Mouse (Mus musculus) adrenal gland (tissue): Measurements from ENCODE around the gene Ggps1.
"Not testable (repeated sequence)": the region's sequence is repeated elsewhere in the genome, so short reads cannot be mapped to it uniquely, and the experiment has no call there.

Experiments
- intact Hi-C: fragments of 180-260 bp; cut with DNase I; formaldehyde crosslinking; loops from one replicate; pipeline ENCODE4 v1.15.1; 2025

The Ggps1 gene

GRCm38 (mm10) chr13:14039292-14039965 is 23.9 kb downstream of the Ggps1 start, which contains the start of gene Tbce:
Tbce (minus strand) TSS chr13:14039638.
- intact Hi-C loops = loop anchor here (2.0 kb wide), 1 partner anchor 23 kb away; the partner anchor contains the start of genes Arid4b and Ggps1

DNA sequence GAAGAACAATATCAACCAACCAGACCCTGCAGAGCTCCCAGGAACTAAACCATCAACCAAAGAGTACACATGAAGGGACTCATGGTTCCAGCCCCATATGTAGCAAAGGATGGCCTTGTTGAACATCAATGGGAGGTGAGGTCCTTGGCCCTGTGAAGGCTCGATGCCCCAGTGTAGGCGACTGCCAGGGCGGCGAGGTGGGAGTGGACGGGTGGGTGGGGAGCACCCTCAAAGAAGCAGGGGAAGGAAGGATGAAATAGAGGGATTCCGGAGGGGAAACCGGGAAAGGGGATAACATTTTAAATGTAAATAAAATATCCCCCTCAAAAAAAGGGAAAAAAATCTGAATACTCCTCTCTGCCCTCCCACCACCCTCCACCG is 24.4 kb downstream of the Ggps1 start:
- intact Hi-C loops = loop anchor here (2.0 kb wide), 1 partner anchor 24 kb away; the partner anchor contains the start of genes Arid4b and Ggps1

DNA sequence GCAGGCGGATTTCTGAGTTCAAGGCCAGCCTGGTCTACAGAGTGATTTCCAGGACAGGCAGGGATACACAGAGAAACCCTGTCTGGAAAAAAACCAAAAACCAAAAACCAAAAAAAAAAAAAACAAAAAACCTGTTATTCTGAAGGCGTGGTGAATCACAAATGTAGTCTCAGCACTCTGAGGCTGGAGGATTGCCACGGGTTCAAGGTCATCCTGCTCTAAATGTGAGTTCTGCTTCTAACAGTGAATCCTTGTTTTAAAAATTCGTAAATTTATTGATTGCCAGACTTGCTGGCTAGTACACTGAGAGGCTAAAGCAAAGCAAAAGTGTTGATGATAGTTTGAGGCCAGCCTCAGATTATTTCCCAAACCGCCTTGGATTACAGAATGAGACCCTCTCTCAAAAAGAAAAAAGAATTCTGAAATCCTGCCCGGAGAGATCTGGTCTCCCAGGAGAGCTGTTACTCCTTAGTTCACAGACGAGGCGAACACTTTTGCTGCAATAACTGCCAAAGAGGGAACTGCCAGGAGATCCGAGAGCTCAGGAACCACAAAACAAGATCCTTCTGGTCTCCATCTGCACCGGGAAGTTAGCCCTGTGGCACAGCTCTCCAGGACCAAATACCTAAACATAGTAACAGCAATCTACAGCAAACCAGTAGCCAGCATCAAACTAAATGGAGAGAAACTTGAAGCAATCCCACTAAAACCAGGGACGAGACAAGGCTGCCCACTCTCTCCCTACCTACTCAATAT is 27.2 kb downstream of the Ggps1 start:
- intact Hi-C loops = no loop called here

GRCm38 (mm10) chr13:14035352-14035751 is 27.9 kb downstream of the Ggps1 start:
- intact Hi-C loops = not testable (repeated sequence)

DNA sequence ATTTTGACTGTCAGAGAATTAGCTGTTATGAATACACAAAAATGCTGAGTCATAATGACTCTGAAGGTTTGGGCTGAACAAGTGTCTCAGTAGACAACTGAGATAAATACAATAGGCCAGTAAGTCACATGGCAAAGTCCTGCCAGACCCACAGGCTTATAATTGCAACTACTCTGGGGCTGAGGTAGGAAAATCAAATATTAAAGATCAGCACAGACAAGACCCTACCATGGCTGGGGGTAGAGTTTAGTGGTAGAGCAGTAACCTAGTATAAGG is 29.3 kb downstream of the Ggps1 start:
- intact Hi-C loops = no loop called here

GRCm38 (mm10) chr13:14033309-14034072 is 29.8 kb downstream of the Ggps1 start:
- intact Hi-C loops = no loop called here

GRCm38 (mm10) chr13:14026154-14026820 is 37.0 kb downstream of the Ggps1 start:
- intact Hi-C loops = no loop called here

- intact Hi-C loops = no loop called here
These were observed 37.7 kb downstream of the Ggps1 start for GRCm38 (mm10) chr13:14025554-14025953.

DNA sequence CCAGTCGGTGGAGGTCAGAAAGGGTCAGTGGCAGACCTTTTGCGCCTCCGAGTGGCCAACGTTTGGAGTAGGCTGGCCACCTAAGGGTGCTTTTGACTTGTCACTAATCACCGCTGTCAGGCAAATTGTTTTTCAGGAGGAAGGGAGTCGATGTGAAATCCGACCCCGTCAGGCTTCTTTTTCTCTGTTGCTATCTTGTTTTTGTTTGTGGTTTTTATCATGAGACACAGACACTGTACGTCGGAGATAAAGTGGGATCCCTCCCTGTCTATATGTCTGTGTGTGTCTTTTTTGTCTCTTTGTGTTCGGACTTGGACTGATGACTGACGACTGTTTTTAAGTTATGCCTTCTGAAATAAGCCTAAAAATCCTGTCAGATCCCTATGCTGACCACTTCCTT is 41.9 kb downstream of the Ggps1 start:
- intact Hi-C loops = not testable (repeated sequence)

GRCm38 (mm10) chr13:14018852-14019251 is 44.4 kb downstream of the Ggps1 start:
- intact Hi-C loops = no loop called here

DNA sequence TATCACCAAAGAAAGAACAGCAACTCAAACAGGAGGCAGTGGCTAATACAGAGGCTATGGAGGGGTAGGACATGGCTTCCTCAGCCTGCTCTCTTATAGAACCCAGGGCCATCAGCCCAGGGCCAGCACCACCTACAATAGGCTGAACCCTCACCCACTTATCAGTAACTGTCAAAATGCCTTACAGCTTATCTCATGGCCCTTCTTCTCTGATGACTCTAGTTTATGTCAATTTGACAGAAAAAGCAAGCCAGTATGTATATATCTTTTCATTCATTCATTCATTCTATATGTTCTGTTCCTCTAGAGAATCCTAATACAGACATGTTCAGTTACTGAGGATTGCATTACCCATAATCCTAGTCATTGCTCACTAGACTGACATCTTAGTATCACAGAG is 45.0 kb downstream of the Ggps1 start:
- intact Hi-C loops = no loop called here

GRCm38 (mm10) chr13:14015609-14016008 is 47.7 kb downstream of the Ggps1 start:
- intact Hi-C loops = no loop called here

DNA sequence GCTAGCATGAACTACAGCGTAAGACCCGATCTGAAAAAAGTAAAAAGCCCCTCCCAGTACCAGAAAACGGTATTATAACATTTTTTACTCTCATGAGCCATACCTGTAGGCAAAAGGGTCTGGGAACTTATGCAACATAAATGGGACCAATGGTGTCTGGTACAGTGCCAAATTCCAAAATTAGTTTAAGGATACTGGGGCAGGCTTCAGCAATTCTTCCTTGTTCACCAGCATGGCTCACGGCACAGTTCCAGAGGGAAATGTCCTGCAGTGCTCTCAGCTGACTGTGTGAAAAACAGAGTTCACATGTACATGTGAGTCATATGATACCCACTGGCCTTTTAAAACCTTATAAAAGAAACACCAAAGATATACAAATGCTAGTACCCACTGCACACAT is 48.7 kb downstream of the Ggps1 start:
- intact Hi-C loops = no loop called here

DNA sequence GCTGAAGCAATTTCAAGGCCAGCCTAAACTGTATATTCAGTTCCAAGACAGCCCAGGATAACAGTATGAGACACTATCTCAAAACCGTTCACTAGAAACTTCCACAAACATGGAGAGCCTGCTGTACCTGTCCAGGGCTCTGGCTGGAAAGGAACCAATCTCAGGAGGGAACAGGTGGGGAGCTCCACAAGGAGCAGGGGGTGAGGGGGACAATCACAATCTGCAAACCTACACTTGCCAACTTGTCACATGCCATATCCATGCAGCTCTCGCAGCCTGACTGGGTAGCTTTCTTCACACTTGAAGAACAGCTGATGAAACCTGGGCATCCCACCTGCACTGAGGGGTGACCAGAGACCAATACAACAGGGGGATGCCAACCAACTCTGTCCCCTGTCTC is 49.3 kb downstream of the Ggps1 start:
- intact Hi-C loops = no loop called here

- intact Hi-C loops = no loop called here
These were observed 51.8 kb downstream of the Ggps1 start for GRCm38 (mm10) chr13:14011454-14011995.

DNA sequence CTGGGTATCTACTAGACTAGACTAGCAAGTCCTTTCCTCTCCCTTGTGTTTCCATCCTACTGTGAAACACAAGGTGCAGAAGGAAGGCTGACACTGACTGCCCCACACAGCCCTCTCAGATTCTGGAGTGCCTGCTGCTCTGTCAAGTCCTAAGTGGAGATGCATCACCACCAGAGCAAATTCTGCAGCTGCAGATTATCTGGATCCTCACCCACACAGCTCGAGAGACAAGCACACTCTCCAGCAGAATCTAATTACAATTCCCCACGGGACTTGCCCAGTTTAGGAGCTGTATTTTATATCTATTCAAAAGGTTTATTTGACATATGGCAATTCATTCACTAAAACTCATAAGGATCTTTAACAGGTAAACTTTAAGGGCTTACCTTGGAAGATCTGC is 57.2 kb downstream of the Ggps1 start:
- intact Hi-C loops = no loop called here

DNA sequence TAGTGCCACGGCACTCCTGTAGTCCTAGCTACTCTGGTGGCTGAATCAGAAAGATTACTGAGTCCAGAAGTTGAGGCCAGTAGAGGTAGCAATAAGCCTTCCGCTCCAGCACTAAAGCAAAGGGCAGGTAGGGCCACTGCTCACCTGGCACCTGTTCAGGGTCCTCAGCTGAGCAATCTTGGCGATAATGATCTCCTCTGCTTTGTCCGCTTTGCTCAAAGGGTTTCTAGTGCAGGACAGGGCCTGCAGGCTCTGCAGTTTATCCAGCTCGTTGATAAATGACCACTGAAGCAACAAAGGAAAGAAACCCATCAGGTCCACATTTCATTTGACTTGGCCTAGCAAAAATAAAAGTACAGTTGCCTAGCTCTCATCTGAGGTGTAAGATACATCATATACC is 58.3 kb downstream of the Ggps1 start:
- intact Hi-C loops = loop anchor here (2.0 kb wide), 1 partner anchor 172 kb away; no protein-coding TSS in a partner anchor

GRCm38 (mm10) chr13:14004086-14004485 is 59.2 kb downstream of the Ggps1 start:
- intact Hi-C loops = loop anchor here (2.0 kb wide), 1 partner anchor 173 kb away; no protein-coding TSS in a partner anchor

- intact Hi-C loops = no loop called here
These were observed 60.6 kb downstream of the Ggps1 start for GRCm38 (mm10) chr13:14002706-14003105.
